Mouse (Mus musculus) subcutaneous adipose tissue, adult 2 months (tissue): ENCODE results near the gene Hmx2. TPM values are rescaled to one million over a fixed set of nuclear protein-coding genes. Genes with fewer than 3 reads are reported as not detected.

ENCODE experiments used
- polyA plus RNA-seq: library from polyadenylated mRNA; depleted of rRNA; stranded (reverse); fragments of >200 nt; gene quantifications from 2 replicates; pipeline ENCODE4 v1.2.3, GENCODE M21; 2012; ENCODE audit warnings: low replicate concordance; rRNA removed

Gene Hmx2
- not detected in 2 replicates for polyA plus RNA-seq

GRCm38 (mm10) chr7:131548473-131548872 lies at the start of gene Hmx2:
Gene Hmx2 (plus strand): TSS chr7:131548773.

GRCm38 (mm10) chr7:131542115-131542871 lies 6.3 kb upstream of the Hmx2 start, which contains the start of gene Hmx3:
Gene Hmx3 (plus strand): TSS chr7:131542867.

GRCm38 (mm10) chr7:131559986-131560696 lies 11.6 kb downstream of the Hmx2 start, which contains the start of gene Bub3:
Gene Bub3 (plus strand): TSS chr7:131560222.

Other genes starting within 250 kb of the Hmx2 start
- gene Cuzd1, start 226.5 kb upstream of the Hmx2 start, polyA plus RNA-seq: 0.49 and 2.1 TPM in 2 replicates
- gene Fam24b, start 219.3 kb upstream of the Hmx2 start, polyA plus RNA-seq: not detected in 2 replicates
- gene Fam24a, start 214.9 kb upstream of the Hmx2 start, polyA plus RNA-seq: not detected in 2 replicates
- 5.7 and 7.4 TPM in 2 replicates for gene 2310057M21Rik, start 186.0 kb upstream of the Hmx2 start, polyA plus RNA-seq
- gene Pstk, start 177.6 kb upstream of the Hmx2 start, polyA plus RNA-seq: 41.3 and 57.2 TPM in 2 replicates
- gene Ikzf5, start 138.3 kb upstream of the Hmx2 start, polyA plus RNA-seq: 11.9 and 17.3 TPM in 2 replicates
- gene Acadsb, start 138.2 kb upstream of the Hmx2 start, polyA plus RNA-seq: 28.5 and 40.5 TPM in 2 replicates
- not detected in 2 replicates for gene Hmx3, start 5.9 kb upstream of the Hmx2 start, polyA plus RNA-seq
- 68.4 and 94.8 TPM in 2 replicates for gene Bub3, start 11.4 kb downstream of the Hmx2 start, polyA plus RNA-seq